Mouse (Mus musculus) thymus, postnatal 25 days (tissue): ENCODE measurements at regions not wholly inside any gene's neighbourhood (a gene's known extent, or its start where the extent isn't known, plus 50 kb on each side); places are given as distances from the start of the nearest gene placed in this dataset.

Experiments used
- DNase-seq: peaks from one replicate; pipeline ENCODE4 v3.0.0; 2022

GRCm38 (mm10) chr7:129772540-129773331 is 181.1 kb downstream of the Wdr11 start:
- no peak for DNase-seq

- DNase-seq = peak; percentile 67
Observed at GRCm38 (mm10) chr7:129774261-129774861, 182.7 kb downstream of the Wdr11 start.

GRCm38 (mm10) chr7:129775189-129775588 is 183.5 kb downstream of the Wdr11 start:
- no peak for DNase-seq

DNA sequence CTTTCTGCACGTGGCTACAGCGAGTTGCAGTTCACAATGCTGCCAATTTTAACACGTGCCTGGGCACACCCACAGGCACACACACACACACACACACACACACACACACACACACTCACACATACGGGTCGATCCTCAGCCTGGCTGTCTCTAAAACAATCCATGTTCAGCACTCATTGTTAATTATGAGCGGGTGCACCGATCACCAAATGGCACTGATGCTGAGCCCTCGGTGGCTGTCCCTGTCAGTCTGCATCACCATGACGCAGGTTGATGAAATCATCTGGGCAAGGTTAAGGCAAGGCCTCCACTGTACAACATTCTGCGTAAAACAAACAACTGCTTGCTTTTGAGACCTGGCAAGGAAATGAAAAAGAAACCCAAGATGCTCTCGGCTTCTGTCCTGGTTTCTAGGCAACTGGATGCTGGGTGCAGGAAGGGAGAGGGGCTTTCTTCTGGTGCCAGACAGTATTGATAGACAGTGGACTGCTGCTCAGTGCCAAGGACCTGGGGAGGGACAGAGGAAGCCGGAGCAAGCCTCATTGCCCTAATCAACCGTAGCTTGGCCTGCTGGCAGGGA is 187.3 kb downstream of the Wdr11 start:
- DNase-seq = no peak

GRCm38 (mm10) chr7:129779939-129780338 is 188.3 kb downstream of the Wdr11 start:
- DNase-seq = no peak

- DNase-seq = no peak
Observed at GRCm38 (mm10) chr7:129781756-129782155, 190.1 kb downstream of the Wdr11 start.

GRCm38 (mm10) chr7:129784966-129785365 is 193.3 kb downstream of the Wdr11 start:
- peak; percentile 62 for DNase-seq

- no peak for DNase-seq
Observed at GRCm38 (mm10) chr7:129787011-129787410, 195.3 kb downstream of the Wdr11 start.

GRCm38 (mm10) chr7:129787736-129788135 is 196.1 kb downstream of the Wdr11 start:
- no peak for DNase-seq

- DNase-seq = no peak
Observed at GRCm38 (mm10) chr7:129789461-129789860, 197.8 kb downstream of the Wdr11 start.

DNA sequence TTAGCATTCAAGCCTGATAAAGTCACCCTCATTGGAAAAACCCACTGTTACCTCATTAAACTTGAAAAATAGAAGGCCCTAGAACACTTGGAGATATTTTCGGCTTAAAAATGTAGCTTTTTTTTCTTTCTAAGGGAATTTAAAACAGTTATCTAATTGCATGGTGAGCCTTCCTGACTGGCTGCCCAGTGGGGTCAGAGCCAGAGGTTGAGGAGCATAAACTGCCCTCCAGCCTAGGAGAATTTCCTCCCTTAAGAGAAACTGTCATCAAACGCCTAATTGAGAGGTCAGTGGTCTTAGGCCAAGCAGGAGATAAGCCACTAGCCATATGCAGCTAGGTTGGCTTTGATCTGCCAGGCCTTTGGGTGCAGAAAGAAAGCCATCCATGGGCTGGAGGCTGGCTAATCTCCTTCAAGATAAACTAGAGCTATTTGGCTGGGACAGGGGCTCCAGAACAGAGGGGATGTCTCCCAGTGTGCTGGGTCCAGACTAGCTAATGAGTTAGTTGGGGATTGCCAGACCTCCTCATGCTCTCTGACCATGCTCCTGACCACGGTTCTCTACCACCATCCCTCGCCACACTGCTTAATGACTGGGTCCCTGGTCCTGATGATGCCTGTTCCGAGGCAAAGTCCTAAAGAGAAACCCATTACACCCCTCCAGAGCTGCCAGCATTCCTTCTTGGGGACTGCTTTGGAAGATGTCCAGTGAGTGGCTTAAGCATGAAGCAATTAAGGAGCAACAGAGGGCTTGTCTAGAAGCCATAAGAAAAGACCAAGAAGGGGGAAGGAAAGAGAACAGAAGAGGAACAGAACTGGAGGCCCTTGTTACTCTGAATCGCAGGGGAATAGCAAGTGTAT is 199.2 kb downstream of the Wdr11 start:
- no peak for DNase-seq

- DNase-seq = no peak
Observed at GRCm38 (mm10) chr7:129791450-129791820, 199.8 kb downstream of the Wdr11 start.

DNA sequence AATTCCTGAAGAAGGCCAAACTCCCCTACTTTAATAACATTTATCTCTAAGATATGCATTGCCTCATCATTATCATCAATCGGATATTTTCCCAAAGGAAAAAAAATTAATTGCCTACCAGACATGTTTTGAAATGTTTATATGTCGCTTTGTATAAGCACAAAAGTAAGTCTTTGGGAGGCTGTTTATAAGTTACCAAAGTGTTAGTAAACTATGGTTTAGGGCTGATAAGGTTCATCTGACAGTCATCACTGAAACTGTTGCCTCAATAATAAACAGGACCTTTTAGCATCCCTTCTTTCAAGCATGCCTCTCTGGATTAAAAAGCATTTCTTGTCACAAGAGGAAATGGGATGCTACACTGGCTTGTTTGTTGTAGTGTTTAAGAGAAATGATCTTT is 202.1 kb downstream of the Wdr11 start:
- DNase-seq = no peak

GRCm38 (mm10) chr7:129794276-129794675 is 202.6 kb downstream of the Wdr11 start:
- no peak for DNase-seq

DNA sequence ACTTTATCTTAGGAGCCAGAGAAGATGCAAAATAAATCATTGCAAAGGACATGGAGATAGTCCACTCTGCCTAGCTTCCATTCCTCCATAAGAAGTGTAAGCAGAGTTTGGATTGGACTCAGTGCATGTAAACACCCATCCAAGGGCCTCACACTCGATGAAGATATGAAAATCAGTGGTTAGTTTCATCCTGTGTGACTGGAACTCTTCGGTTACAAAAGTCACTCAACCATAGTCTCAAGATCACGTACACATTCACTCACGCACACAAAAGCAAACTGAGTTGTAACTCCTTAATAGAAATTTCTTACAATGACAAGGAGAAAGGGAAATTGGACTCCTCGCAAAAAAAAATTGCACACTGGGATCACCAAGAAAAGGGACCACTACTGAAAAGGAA is 206.9 kb downstream of the Wdr11 start:
- DNase-seq = no peak

DNA sequence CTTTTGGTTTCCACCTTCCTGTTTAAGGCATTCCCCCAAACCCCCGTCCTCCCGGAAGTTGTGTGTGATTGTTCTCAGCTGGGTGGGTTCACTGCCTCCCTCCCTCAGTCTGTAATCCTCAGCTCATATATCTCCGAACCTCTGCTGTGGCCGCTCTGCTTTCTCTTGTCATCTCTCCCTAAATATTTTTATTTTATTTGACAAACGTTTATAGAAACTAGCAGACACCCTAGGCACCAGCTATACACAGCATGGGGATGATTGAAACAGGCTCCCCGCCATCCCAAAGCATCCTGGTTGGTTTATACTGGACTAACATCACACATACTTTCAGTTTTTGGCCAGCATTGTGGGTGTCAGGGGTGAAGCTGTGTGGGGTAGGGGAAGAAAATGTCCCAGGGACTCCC is 208.8 kb downstream of the Wdr11 start:
- peak; percentile 63 for DNase-seq

GRCm38 (mm10) chr7:129801431-129801847 is 209.8 kb downstream of the Wdr11 start:
- DNase-seq = no peak

DNA sequence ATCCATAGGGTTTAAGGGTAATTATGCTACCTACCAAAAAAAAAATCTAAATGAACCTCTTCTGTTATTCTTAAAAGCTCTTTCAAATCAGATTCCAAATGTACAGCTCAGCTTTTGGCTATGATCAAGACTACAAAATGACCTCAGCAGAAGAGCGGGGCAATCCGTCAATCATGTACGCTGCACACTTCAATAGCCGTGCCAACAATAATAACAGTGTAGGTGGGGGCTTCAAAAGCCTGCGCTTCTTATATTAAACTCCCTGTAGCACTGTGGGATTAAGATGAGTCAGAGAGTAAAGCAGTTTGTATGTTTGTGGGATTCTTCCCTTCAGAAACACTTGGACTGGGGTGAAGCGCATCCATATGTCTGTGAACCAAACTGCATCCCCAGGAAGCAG is 210.5 kb downstream of the Wdr11 start:
- DNase-seq = no peak

DNA sequence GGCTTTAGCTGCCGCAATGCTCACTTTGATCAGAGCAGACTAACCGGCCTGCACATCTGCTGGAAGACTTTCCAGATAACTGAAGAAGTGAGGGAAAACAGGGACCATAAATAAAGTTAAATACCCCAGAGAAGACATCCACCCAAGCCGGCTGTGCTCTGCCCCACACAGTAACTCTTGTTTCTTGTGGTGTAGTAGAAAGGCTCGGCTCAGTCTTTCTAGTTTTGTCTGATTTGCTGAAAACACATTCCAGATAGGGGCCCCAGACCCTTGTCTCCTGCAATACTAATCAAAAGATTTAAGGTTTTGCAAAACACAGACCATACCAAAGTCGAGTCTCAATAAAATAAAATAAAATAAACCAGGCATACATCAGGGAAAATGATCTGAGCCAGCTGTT is 213.7 kb downstream of the Wdr11 start:
- DNase-seq = no peak

GRCm38 (mm10) chr7:129810141-129810540 is 218.5 kb downstream of the Wdr11 start:
- DNase-seq = no peak

- no peak for DNase-seq
Observed at GRCm38 (mm10) chr7:129810565-129810964, 218.9 kb downstream of the Wdr11 start.

GRCm38 (mm10) chr7:129814149-129814860 is 222.6 kb downstream of the Wdr11 start:
- DNase-seq = peak; percentile 29

GRCm38 (mm10) chr7:129818833-129819232 is 227.2 kb downstream of the Wdr11 start:
- no peak for DNase-seq
